Mouse (Mus musculus): ENCODE data around the gene Tnfsf10. TPM values are rescaled to one million over a fixed set of nuclear protein-coding genes. Genes with fewer than 3 reads are reported as not detected.

Gene Tnfsf10
- polyA plus RNA-seq, 1 experiment = 1.1 TPM

DNA sequence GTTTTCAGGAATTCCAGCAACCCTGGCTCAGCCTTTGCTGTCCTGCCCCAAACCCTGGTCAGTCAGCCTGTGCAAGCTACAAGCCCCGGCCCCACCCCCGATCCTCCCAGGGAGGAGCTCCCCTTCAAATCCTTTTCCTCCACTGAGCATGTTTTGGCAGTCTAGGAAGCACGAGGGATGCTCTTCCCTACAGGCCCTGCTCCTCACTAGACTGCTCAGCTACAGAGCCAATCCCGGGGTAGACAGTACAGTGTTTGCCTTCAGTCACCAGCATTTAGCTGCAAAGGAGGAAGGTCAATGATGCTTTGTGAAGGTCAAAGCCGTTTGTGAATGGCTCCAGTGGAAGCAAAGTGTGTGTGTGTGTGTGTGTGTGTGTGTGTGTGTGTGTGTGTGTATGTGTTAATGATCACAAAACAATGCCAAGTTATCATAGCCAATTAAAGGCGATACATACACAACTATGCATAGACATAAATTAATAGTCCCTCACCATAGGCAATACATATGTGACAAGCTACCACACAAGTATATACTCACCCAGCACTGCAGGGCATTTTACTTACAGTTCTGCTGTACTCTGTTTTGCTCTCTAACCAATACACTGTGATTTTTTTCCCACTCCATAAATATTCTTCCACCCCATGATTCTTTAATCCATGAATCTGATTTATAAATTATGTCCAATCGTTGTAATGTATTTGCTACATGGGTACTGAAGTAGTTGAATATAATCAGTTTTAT is 23.0 kb upstream of the Tnfsf10 start:
- Histone ChIP-seq H3K27ac (ENCODE audit: control insufficient read depth, insufficient read depth, low read depth, low read length, poor library complexity) (no peak overlapping the region), H3K4me3 (replicated peaks; ENCODE audit: control insufficient read depth, low read depth, low read length) (no peak overlapping the region), H3K4me1 (ENCODE audit: control insufficient read depth, insufficient read depth, low read length) (no peaks in the 10 kb centered on the region)
- WGBS = 75% methylated on average over 7 of the region's 7 CpGs
- no peak for TF ChIP-seq CTCF (IDR thresholded peaks at IDR 0.05; ENCODE audit: control insufficient read depth, insufficient read depth, low read length)
- no peak for TF ChIP-seq POLR2A (IDR thresholded peaks at IDR 0.05; ENCODE audit: borderline replicate concordance, control insufficient read depth, low read depth, low read length)

DNA sequence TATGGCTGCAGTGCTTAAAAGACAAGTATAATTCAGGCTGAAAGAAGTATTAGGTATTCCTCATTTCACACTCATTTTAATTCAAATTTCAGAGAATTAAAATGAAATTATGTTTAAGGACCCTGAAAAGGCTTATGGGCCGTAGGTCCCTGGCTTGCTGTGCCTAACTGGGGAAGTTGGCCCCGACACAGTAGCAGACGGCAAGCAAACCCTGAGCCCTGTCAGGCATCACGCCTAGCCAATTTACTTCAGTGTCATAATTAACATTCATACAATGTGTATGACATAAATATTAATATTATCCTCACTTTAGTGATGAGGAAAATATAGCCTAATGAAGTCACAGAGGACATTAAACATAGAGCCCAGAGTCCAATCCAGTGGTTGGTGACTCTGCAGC is 16.4 kb upstream of the Tnfsf10 start:
- TF ChIP-seq POLR2A (IDR thresholded peaks at IDR 0.05; ENCODE audit: borderline replicate concordance, control insufficient read depth, low read depth, low read length) = no peak
- no peak for TF ChIP-seq CTCF (IDR thresholded peaks at IDR 0.05; ENCODE audit: control insufficient read depth, insufficient read depth, low read length)
- WGBS = 90% methylated on average over 4 of the region's 4 CpGs

DNA sequence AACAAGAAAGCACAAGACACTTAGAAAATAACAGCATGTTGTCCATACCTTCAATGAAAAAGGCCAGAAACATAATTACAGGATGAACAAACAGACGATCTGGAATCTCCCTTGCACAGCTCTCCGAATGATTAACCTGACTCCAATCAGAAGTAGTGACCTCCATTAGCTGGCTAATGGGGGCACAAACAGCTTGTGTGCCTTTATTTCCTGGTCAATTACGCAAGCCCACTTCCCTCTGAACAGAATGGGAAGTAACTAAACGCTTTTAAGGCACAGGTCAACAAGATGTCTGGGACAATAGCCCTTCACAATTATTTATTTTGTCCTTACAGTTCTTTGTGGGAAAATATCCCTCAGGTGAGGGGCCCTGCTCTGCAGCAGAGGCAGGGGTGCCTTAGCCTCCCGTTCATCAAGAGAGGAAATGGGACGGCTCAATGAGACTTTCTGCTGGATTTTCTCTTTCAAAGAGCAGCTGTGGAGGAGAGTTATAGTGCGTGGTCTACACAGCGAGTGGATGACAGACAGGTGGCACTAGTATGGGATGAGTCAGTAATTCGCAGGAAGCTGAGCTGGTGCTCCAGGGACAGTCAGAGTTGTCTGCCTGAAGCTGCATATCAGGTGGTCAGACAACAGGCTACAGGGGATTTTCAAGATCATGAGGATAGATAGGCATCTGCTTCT is 14.3 kb upstream of the Tnfsf10 start:
- TF ChIP-seq CTCF (IDR thresholded peaks at IDR 0.05; ENCODE audit: control insufficient read depth, insufficient read depth, low read length) (no peak), POLR2A (IDR thresholded peaks at IDR 0.05; ENCODE audit: borderline replicate concordance, control insufficient read depth, low read depth, low read length) (no peak)
- Histone ChIP-seq H3K4me1 (ENCODE audit: control insufficient read depth, insufficient read depth, low read length) (peaks cover 2% of the 10 kb centered on the region), H3K27ac (ENCODE audit: control insufficient read depth, insufficient read depth, low read depth, low read length, poor library complexity) (no peak overlapping the region; the same call in 1 of the 2 replicates), H3K4me3 (replicated peaks; ENCODE audit: control insufficient read depth, low read depth, low read length) (no peak overlapping the region)
- 28% methylated on average over 9 of the region's 9 CpGs for WGBS

More for the DNA sequence above, 16.4 kb upstream of the Tnfsf10 start:
- Histone ChIP-seq H3K4me1 (ENCODE audit: control insufficient read depth, insufficient read depth, low read length) (peaks cover 2% of the 10 kb centered on the region), H3K27ac (ENCODE audit: control insufficient read depth, insufficient read depth, low read depth, low read length, poor library complexity) (no peak overlapping the region), H3K4me3 (replicated peaks; ENCODE audit: control insufficient read depth, low read depth, low read length) (no peak overlapping the region)

DNA sequence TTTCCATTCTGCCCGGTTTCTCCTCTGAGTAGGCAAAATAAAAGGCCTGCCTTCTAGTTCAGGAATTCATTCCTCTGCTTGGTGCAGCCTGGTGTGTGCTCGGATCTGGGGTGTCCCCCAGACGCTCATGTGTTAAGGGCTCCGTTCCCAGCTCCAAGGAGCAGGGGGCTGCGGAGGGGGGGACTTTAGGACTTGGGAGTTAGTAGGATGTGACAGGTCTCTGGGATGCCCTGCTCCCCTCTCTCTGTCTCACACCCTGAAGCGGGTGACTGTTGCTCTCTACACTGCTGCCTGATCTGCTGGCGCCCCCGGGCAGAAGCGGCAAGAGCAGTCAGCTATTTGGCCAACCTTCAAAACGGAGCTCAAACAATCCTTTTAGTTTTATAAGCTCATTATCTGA is 10.0 kb upstream of the Tnfsf10 start:
- no peak overlapping the region for H3K27ac ChIP-seq (ENCODE audit: control insufficient read depth, insufficient read depth, low read depth, low read length, poor library complexity)
- H3K4me3 ChIP-seq (replicated peaks; ENCODE audit: control insufficient read depth, low read depth, low read length) = no peak overlapping the region
- WGBS = 87% methylated on average over 10 of the region's 10 CpGs
- TF ChIP-seq POLR2A (IDR thresholded peaks at IDR 0.05; ENCODE audit: borderline replicate concordance, control insufficient read depth, low read depth, low read length) (no peak), CTCF (IDR thresholded peaks at IDR 0.05; ENCODE audit: control insufficient read depth, insufficient read depth, low read length) (no peak)
- H3K4me1 ChIP-seq (ENCODE audit: control insufficient read depth, insufficient read depth, low read length) = peaks cover 2% of the 10 kb centered on the region

DNA sequence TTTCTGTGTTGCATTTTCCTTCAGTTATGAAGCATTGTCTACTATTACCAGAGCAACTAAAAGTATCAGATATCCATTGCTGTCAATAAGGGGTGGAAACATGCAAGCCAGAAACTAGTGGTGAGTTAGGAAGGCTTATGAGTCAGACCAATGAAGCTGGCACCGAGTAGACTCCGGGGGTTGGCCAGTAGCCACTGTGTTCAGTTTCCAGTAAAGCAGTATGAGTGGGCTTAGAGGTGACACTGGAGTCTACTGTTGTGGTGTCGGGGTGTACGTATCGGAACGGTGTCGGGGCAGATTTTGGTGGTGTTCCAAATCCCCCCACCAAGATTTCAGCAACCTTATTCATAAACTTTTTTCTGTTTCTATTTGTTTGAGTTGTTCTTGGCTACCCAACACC is 5.9 kb upstream of the Tnfsf10 start:
- 86% methylated on average over 7 of the region's 7 CpGs for WGBS
- TF ChIP-seq POLR2A (IDR thresholded peaks at IDR 0.05; ENCODE audit: borderline replicate concordance, control insufficient read depth, low read depth, low read length) = no peak
- Histone ChIP-seq H3K27ac (ENCODE audit: control insufficient read depth, insufficient read depth, low read depth, low read length, poor library complexity) (no peak overlapping the region), H3K4me3 (replicated peaks; ENCODE audit: control insufficient read depth, low read depth, low read length) (no peak overlapping the region), H3K4me1 (ENCODE audit: control insufficient read depth, insufficient read depth, low read length) (no peaks in the 10 kb centered on the region)

DNA sequence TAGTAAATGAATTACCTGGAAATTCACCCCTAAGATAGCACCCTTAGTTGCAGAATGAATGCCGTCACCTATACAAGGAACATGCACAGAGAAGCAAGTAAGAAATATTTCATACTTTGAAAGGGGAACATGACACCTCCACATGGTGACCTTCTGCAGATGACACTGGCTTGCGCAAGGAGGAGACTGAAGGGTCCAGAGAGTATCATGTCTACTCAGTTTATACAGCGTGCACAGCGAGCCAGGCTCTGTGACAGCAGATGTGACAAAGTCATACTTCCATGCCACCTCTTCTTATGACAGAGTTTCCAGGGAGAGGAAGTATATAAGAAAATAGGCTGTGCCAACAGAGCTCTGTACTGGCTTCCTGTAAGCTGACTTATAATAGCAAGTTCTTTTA is 5.4 kb upstream of the Tnfsf10 start:
- no peak for TF ChIP-seq CTCF (IDR thresholded peaks at IDR 0.05; ENCODE audit: control insufficient read depth, insufficient read depth, low read length)
- no peak for TF ChIP-seq POLR2A (IDR thresholded peaks at IDR 0.05; ENCODE audit: borderline replicate concordance, control insufficient read depth, low read depth, low read length)
- H3K4me1 ChIP-seq (ENCODE audit: control insufficient read depth, insufficient read depth, low read length) = no peaks in the 10 kb centered on the region
- no peak overlapping the region for H3K27ac ChIP-seq (ENCODE audit: control insufficient read depth, insufficient read depth, low read depth, low read length, poor library complexity)
- WGBS = 46% methylated on average over 4 of the region's 4 CpGs
- no peak overlapping the region for H3K4me3 ChIP-seq (replicated peaks; ENCODE audit: control insufficient read depth, low read depth, low read length)

DNA sequence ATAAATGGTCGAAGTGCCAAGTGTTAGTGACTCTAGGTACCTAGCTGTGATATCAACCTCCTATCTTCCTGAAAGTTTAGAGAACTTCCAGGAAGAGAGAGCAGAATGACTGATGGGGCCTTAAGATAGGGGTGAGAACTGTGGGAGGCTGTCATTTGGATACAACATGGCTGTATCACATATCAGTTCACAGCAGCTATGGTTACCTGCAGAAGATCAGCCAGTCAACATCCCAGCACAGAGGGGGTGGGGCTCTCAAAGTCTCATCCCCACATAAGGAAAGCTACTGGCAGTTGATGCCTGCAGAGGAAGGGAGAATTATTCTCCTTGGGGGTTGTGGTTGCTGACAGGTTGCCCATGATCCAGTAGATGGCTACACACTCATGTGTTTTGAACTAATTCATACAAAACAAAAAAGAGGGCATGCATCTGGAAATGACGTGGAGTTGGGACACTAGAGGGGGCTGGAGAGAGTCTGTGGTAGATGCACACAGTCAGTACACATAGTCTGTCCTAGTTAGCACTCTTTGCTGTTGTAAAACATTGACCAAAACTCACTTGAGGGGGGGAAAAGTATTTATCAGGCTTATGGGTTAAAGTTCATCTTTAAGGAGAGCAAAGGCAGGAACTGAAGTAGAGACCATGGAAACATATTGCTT is 2.2 kb upstream of the Tnfsf10 start:
- 33% methylated on average over 2 of the region's 2 CpGs for WGBS
- H3K4me1 ChIP-seq (ENCODE audit: control insufficient read depth, insufficient read depth, low read length) = no peaks in the 10 kb centered on the region; the same call in 1 of the 2 replicates
- no peak for TF ChIP-seq POLR2A (IDR thresholded peaks at IDR 0.05; ENCODE audit: borderline replicate concordance, control insufficient read depth, low read depth, low read length)
- TF ChIP-seq CTCF (IDR thresholded peaks at IDR 0.05; ENCODE audit: control insufficient read depth, insufficient read depth, low read length) = no peak
- no peak overlapping the region for H3K27ac ChIP-seq (ENCODE audit: control insufficient read depth, insufficient read depth, low read depth, low read length, poor library complexity)
- H3K4me3 ChIP-seq (replicated peaks; ENCODE audit: control insufficient read depth, low read depth, low read length) = no peak overlapping the region

DNA sequence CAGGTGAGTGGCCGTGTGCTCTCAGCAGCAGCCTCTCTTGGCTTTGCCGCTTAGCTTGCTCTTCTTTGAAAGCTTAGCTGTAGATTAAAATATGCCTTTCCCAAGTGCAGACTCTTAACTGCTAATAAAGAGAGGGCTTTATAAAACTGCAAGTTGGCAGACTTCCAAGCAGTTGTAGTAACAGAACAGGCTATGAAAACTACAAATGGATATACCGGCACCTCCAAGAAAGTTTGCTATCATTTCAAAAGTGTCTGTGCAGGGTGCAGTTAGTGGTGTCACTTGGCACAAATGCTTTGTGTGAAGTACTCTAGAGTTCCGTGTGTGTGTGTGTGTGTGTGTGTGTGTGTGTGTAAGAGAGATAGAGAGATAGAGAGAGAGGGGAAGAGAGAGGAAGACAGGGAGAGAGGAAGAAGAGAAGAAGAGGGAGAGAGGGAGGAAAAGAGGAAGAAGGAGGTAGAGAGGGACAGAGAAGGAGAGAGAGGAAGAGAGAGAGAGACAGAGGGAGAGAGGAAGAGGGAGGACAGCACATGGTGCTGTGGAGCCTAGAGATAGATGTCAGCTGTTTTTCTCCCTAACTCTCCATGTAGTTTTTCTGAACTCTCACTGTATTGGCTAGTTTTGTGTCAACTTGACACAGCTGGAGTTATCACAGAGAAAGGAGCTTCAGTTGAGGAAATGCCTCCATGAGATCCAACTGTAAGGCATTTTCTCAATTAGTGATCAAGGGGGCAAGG is 628 bp downstream of the Tnfsf10 start:
- TF ChIP-seq CTCF (IDR thresholded peaks at IDR 0.05; ENCODE audit: control insufficient read depth, insufficient read depth, low read length) = no peak
- TF ChIP-seq POLR2A (IDR thresholded peaks at IDR 0.05; ENCODE audit: borderline replicate concordance, control insufficient read depth, low read depth, low read length) = no peak
- WGBS = 1% methylated on average over 4 of the region's 4 CpGs
- H3K4me1 ChIP-seq (ENCODE audit: control insufficient read depth, insufficient read depth, low read length) = no peaks in the 10 kb centered on the region; the same call in 1 of the 2 replicates
- peak overlapping the region; percentile 64 for H3K4me3 ChIP-seq (replicated peaks; ENCODE audit: control insufficient read depth, low read depth, low read length)
- H3K27ac ChIP-seq (ENCODE audit: control insufficient read depth, insufficient read depth, low read depth, low read length, poor library complexity) = peak overlapping the region; percentile 55
